Mouse (Mus musculus) neural tube, embryonic 10.5 days (tissue): ENCODE measurements at regions not wholly inside any gene's neighbourhood (a gene's known extent, or its start where the extent isn't known, plus 50 kb on each side); places are given as distances from the start of the nearest gene placed in this dataset.

ENCODE experiments used
- DNase-seq: peaks from one replicate; pipeline ENCODE4 v3.0.0-alpha.2; 2017; ENCODE audit warnings: low spot score; ENCODE audit errors: extremely low spot score

GRCm38 (mm10) chr10:87432306-87432705 is 61.2 kb downstream of the Ascl1 start:
- no peak for DNase-seq

- no peak for DNase-seq
Observed at GRCm38 (mm10) chr10:87419940-87420385, 73.5 kb downstream of the Ascl1 start.

- DNase-seq = peak; percentile 42
Observed at GRCm38 (mm10) chr10:87419245-87419939, 74.1 kb downstream of the Ascl1 start.

DNA sequence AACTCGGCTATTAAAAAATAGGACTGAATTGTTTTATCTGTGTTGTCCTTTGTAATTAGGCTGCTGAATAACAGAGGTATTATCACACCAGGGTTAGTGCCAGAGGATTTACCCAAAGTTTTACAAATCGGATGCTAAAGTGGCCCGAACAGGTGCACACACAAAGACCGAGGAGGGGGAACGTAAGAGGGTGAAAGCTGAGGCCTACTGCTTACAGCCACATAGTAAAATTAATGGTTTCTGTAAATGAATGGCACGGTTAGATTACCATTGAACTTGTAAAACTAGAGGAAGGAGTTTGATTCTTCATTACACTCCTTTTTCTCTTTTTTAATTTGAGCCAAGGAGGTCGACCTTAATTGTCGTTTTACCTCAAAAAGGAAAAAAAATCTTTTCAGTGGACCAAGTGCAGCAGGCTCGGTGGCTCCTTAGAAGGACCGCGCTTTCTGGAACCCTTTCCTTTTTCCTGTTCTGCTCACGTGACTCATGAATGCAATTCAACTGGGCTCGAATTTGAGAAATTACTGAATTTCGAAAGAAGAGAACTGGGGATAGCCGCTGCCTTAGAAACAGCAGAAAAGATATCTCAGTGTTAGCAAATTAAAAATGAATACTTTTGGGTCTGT is 99.1 kb downstream of the Ascl1 start:
- DNase-seq = no peak

- DNase-seq = no peak
Observed at GRCm38 (mm10) chr10:87389148-87389547, 104.3 kb downstream of the Ascl1 start.

- DNase-seq = no peak
Observed at GRCm38 (mm10) chr10:87385276-87385675, 108.2 kb downstream of the Ascl1 start.

DNA sequence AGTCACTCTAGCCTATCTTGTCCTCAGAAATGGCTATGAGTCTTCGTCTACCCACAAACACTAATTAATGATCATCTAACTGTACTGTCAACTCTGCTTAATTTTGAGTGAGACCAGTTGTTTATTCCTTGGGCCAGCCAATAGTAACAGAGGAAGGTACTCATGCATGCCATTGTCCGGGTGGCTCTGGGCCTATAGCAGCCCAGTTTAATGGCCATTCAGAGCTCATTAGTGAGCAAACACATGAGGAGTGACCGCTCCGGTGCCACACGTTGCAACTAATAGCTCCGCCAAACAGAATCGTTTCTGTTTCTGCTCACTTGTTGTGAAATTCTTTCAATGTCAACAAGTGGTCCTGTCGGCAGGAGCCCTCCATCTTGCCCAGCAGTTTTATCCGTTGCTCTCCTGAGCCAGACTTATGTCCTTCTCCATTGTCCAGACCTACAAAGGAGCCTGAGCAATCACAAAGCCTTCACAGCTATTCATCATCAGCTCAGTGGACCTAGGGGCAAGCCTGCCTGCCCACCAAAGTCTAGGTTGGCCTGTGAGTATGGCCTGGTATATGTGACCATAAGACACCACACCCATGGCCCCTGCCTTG is 108.8 kb downstream of the Ascl1 start:
- no peak for DNase-seq

- DNase-seq = peak; percentile 33
Observed at GRCm38 (mm10) chr10:87351400-87352172, 141.9 kb downstream of the Ascl1 start.

- DNase-seq = no peak
Observed at GRCm38 (mm10) chr10:87351079-87351399, 142.4 kb downstream of the Ascl1 start.

DNA sequence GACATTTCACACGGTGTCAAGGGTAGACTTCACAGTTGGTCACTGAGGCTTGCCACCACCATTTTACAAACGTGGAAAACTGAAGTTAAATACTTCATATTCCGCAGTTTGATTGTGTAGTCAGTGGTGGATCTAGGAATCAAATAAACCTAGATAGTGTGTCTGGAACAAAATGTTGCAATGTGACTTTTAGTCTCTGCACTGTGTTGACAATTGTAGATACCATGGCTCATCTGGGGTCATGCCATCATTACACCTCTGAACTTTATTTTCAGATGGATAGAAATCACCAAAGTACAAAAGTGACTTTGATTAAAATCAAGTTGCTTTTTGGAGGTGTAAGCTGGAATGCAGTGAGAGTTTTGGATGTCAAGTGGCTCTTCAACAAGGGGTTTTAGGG is 158.3 kb downstream of the Ascl1 start:
- no peak for DNase-seq

GRCm38 (mm10) chr10:87333311-87333710 is 160.1 kb downstream of the Ascl1 start:
- DNase-seq = no peak

- no peak for DNase-seq
Observed at GRCm38 (mm10) chr10:87329471-87329870, 164.0 kb downstream of the Ascl1 start.

DNA sequence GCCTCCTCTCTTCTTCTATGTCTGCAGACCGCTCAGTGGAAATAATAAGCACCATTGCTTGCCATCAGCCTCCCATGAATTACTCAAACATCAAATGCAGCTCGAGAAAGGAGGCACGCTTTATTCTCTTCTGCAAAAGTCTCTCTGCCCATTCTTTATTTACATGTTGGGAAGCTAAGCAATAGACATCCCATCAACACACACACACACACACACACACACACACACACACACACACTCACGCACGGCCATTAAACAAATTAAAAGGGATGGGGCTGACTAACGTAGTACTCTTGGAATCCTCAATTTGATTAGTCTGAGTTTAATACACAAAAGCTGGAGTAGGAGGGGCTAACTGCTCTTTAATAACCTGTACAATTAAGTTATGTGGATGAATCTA is 167.7 kb downstream of the Ascl1 start:
- DNase-seq = no peak

DNA sequence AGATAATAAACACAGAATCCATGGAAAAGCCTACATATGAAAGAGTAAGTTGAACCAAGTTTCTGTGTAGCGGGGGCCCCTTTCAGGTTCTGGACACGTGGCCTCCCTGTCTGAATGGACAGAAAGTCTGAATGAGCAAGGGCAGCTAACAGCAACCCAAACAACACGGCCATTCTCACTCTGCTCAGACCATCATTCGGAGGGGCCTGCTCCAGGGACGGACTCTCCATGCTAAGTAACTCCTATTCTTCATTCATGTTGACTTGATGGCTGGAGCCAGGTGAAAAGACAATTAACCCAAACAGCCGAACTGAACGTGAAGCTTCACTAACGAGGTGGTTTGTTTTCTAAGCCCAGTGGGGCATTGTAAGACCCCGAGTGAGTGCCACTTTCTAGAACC is 168.3 kb downstream of the Ascl1 start:
- no peak for DNase-seq

GRCm38 (mm10) chr10:87309601-87310062 is 183.8 kb downstream of the Ascl1 start:
- no peak for DNase-seq

DNA sequence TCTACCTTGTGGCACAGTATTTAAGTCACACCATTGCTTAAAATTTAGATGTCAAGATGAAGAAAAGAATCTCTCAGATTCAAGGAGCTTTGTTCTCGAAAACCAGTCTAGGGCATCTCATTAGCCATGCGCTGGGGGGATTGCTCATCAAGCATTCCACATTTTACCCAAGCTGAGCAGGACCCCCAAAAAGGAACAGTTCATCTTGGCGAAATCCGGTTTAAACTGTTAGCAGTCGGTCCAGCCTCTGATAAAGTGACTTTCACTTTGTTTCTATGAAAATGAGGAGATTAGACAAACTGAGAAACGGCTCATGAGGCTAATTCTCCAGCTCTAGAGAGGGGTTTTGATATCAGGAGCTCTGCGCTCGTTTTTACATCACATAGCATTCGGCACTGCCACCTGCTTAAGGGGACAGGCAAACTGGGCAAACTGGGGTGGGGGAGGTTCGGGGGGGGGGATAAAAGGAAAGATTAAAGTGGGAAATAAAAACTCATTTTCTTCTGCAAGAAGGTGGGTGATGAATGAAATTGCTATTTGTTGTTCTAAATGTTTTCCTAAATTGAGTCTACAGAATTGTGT is 184.6 kb downstream of the Ascl1 start:
- DNase-seq = no peak

GRCm38 (mm10) chr10:87297166-87297565 is 196.3 kb downstream of the Ascl1 start:
- no peak for DNase-seq

DNA sequence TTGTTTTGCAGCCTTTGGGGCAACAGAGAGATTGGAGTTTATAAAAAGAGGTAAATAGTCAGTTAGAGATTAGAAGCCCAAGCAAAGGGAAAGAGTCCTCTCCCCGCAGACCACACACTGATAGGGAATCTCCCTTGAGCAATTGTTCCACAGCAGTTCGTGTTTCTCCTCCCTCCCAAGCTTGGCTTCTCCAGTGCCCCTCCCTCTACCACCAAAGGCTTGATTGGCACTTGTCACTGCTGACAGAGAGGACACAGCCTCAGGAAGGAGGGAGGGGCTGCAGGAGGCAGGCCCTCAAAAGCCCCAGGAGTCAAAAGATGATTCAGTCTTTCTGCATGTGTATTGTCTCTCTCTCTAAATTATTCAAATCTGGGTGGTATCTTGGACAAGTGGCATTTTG is 200.1 kb downstream of the Ascl1 start:
- DNase-seq = no peak

GRCm38 (mm10) chr10:87286831-87287230 is 206.6 kb downstream of the Ascl1 start:
- no peak for DNase-seq

DNA sequence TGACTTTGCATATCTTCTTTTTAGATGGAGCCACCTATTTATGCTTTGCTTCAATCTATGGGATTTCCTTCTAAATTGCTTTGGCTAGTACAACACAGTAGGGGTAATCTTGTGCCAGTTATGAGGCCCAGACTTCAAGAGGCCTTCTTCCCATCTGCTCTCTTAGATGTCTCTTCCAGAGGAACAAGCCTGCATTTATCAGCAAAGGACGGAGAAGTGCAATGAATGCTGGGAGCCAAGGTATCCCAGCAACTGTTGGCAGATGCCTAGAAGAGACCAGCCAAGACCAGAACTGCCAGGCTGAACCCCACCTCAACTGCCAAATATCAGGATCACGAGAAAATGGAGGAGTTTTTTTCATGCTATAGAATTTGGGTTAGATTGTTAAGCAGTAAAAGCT is 209.2 kb downstream of the Ascl1 start:
- no peak for DNase-seq
